Mouse (Mus musculus) stomach, postnatal 0 days (tissue): ENCODE measurements around the gene Slc35b1. TPM values are rescaled to one million over a fixed set of nuclear protein-coding genes. Genes with fewer than 3 reads are reported as not detected.

Experiments used
- ATAC-seq: fragments of 200-750 bp; cut with Nextera tagmentation; 2 replicates; pipeline ENCODE4 v1.8.0; 2017; ENCODE audit not compliant: low FRiP score, low TSS enrichment
- DNase-seq: peaks from one replicate; pipeline ENCODE4 v3.0.0-alpha.2; 2016; ENCODE audit warnings: low spot score
- H3K27ac ChIP-seq: fragments of 300-500 bp; sonication (generic); replicated peaks from 2 replicates; pipeline ENCODE4 v1.5.1; 2014; ENCODE audit warnings: mild to moderate bottlenecking, control low read depth
- H3K27me3 ChIP-seq: fragments of 300-500 bp; sonication (generic); 2 replicates; pipeline ENCODE4 v1.6.1; 2014; ENCODE audit warnings: low read length; ENCODE audit not compliant: control insufficient read depth, insufficient read depth
- H3K36me3 ChIP-seq: fragments of 300-500 bp; sonication (generic); 2 replicates; pipeline ENCODE4 v1.6.1; 2014; ENCODE audit warnings: low read length, mixed read lengths; ENCODE audit not compliant: control insufficient read depth, insufficient read depth
- H3K4me1 ChIP-seq: fragments of 300-500 bp; sonication (generic); replicated peaks from 2 replicates; pipeline ENCODE4 v1.6.1; 2014; ENCODE audit warnings: antibody characterized with exemption; ENCODE audit not compliant: control insufficient read depth, insufficient read depth
- H3K4me2 ChIP-seq: fragments of 300-500 bp; sonication (generic); replicated peaks from 2 replicates; pipeline ENCODE4 v1.6.1; 2014; ENCODE audit warnings: low read depth, mild to moderate bottlenecking, control low read depth, moderate library complexity
- H3K4me3 ChIP-seq: fragments of 300-500 bp; sonication (generic); 2 replicates; pipeline ENCODE4 v1.5.1; 2014; ENCODE audit warnings: low read depth, low read length, control low read depth
- H3K9ac ChIP-seq: fragments of 300-500 bp; sonication (generic); 2 replicates; pipeline ENCODE4 v1.6.1; 2014; ENCODE audit warnings: mild to moderate bottlenecking, low read length, control low read depth, mixed read lengths
- H3K9me3 ChIP-seq: fragments of 300-500 bp; sonication (generic); 2 replicates; pipeline ENCODE4 v1.6.1; 2016; ENCODE audit warnings: low read length; ENCODE audit not compliant: control insufficient read depth
- CTCF ChIP-seq: IDR thresholded peaks from 2 replicates; pipeline ENCODE4 v1.5.1; 2016; ENCODE audit warnings: antibody characterized with exemption, low read depth, mild to moderate bottlenecking, moderate library complexity
- EP300 ChIP-seq: optimal IDR thresholded peaks from 2 replicates; pipeline ENCODE3; 2016; ENCODE audit warnings: antibody characterized with exemption
- WGBS: fragments of 180-500 bp; shearing (Covaris S2); extraction: QIAGEN DNeasy Blood & Tissue Kit; methylation state at CpG from one replicate; pipeline ENCODE4 v1.1.7; 2014; 5-methylcytosine and 5-hydroxymethylcytosine counted together
- polyA plus RNA-seq: library from polyadenylated mRNA; unstranded; fragments of >200 nt; fragmentation: Nextera tagmentation; extraction: Ambion mirVana; gene quantifications from 2 replicates; pipeline ENCODE4 v1.2.1, GENCODE M21; 2015

Gene Slc35b1
- polyA plus RNA-seq, 1 experiment from 2014 or later: 110 TPM

DNA sequence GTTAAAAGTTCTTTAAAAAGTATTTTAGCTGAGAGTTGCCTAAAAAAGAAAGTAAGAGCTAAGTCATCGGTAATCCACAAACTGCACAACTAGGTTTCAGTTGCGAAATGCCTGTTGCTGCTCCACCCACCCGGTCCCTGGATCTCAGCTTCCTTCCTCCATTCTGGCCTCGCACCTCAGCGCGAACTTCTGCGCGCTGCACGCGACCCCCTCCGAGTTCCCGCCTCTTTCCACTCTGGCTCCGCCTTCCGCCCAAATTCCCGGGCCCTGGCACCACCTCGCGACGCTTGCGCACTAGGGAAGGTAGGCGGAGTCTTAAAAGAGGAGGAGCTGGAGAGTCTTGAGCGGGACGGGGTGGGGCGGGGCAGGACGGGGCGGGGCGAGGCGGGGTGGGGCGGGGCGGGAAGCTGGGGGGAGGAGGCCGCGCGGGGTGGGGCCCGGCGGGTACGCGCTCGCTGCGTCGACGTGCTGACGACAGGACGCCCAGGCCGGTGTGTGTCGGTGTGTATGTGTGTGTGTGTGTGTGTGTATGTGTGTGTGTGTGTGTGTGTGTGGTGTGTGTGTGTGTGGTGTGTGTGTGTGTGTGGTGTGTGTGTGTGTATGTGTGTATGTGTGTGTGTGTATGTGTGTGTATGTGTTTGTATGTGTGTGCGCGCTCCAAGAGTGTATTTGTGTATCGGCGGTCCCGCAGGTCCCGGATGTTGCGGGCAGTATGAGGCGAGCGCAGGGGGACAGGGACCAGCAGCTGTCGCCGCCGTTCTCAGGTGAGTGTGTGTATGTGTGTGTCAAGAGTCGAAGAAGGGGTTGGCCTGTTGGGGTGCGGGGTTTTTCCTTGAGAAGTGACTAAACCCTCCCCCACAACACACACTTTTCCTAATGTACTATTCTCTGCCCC, 29.4 kb downstream of the Slc35b1 start, which contains the start of gene Spop:
Gene Spop, plus strand, starts transcription at position 440 of the 895 bp plus-strand sequence.
- Histone ChIP-seq H3K4me3 (peak within 1 kb of the TSS; percentile 58), H3K27ac (peak within 1 kb of the TSS; percentile 93), H3K9ac (peak within 1 kb of the TSS; percentile 68), H3K36me3 (no peaks in the 10 kb centered on the region), H3K27me3 (no peaks in the 10 kb centered on the region), H3K4me1 (peaks cover 3% of the 10 kb centered on the region; the same call in 1 of the 2 replicates), H3K4me2 (peak within 1 kb of the TSS; percentile 69), H3K9me3 (no peaks in the 10 kb centered on the region)
- peak; percentile 92 for ATAC-seq
- peak; percentile 95 for DNase-seq
- TF ChIP-seq CTCF (no peak; the same call in 1 of the 2 replicates), EP300 (peak; percentile 42)
- 2% methylated on average over 48 of the region's 58 CpGs for WGBS

DNA sequence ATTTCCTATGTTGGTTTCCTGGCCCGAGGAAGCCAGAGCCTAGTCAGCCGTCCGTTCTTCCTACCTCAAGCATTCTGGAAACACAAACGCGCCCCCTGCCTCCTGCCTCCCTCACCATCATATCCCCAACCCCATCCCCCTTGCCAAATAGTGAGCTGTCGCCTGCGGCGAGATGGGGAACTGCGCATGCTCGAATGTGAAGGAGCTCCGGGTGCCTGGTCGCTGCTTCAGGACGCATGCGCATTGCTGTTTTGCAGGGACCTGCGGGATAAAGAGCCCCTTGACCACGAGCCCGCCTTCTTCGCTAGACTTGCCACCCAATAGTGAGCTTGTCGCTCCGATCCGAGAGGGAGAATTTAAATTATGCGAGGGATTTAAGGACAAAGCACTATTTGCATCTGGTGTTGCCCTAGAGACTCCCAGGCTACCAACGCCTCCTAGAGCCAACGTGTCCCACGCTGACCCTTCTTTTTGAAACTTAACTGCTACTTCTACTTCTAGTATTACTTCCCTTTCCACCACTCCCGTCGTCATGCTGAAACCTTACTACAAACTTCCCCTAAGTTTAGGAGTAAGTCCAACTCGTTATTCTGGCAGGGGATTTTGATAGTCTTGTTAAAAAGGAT, 30.2 kb downstream of the Slc35b1 start:
- Histone ChIP-seq H3K27me3 (no peaks in the 10 kb centered on the region), H3K4me1 (peaks cover 3% of the 10 kb centered on the region; the same call in 1 of the 2 replicates), H3K9me3 (no peaks in the 10 kb centered on the region), H3K4me3 (peak overlapping the region; percentile 58), H3K4me2 (peak overlapping the region; percentile 69), H3K36me3 (no peaks in the 10 kb centered on the region), H3K27ac (peak overlapping the region; percentile 93), H3K9ac (peak overlapping the region; percentile 68)
- ATAC-seq (peak; percentile 85), DNase-seq (peak; percentile 95)
- under 1% methylated on average over 28 of the region's 28 CpGs for WGBS
- TF ChIP-seq EP300 (no peak), CTCF (peak; percentile 70)

DNA sequence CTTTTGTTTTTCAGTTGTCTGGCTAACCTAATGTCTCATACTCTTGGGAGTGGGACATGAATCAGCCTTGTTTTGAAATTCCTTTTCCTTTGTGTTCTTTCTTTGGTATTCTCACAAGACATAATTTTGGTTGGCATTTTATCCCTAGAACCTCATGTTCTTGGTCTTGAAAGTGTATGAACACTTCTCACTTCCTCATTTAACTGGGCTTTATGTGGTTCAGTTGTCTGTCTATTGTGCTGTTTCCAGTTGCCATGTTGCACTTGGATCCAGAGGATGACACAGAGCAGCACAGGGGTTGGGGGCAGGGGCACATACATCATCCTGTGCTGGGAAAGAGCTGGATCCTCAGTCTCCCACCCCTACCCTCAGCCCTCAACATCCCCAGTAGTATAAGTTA, 31.4 kb downstream of the Slc35b1 start:
- H3K4me2 ChIP-seq: peak overlapping the region; percentile 69; the same call in 1 of the 2 replicates
- TF ChIP-seq EP300 (no peak), CTCF (no peak)
- H3K4me3 ChIP-seq: no peak overlapping the region
- no peaks in the 10 kb centered on the region for H3K27me3 ChIP-seq
- ATAC-seq: no peak
- no peak overlapping the region for H3K9ac ChIP-seq
- H3K27ac ChIP-seq: no peak overlapping the region
- DNase-seq: no peak
- peaks cover 3% of the 10 kb centered on the region; the same call in 1 of the 2 replicates for H3K4me1 ChIP-seq
- no peaks in the 10 kb centered on the region for H3K36me3 ChIP-seq
- no peaks in the 10 kb centered on the region for H3K9me3 ChIP-seq

DNA sequence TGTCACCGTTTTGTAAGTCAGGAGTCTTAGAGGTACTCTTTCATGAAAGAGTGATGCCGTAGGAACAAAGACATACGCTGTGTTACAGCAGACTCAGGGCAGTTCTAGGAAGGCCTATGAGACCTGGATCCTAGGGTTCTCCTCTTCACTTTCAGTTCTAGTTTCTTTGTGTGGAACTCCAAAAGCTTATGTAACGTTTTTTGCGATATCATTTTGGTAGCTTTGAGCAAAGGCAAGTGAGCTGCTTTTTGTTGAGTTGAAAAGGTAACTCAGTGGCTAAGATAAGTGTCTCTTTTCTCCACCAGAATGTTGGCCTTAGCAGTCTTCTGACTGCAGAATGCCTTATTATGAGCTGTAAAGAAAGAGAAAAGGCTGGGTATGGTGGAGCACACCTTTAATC, 32.8 kb downstream of the Slc35b1 start:
- Histone ChIP-seq H3K4me3 (no peak overlapping the region), H3K4me2 (no peak overlapping the region), H3K36me3 (no peaks in the 10 kb centered on the region), H3K27me3 (no peaks in the 10 kb centered on the region), H3K27ac (no peak overlapping the region), H3K9ac (no peak overlapping the region), H3K9me3 (no peaks in the 10 kb centered on the region), H3K4me1 (peaks cover 3% of the 10 kb centered on the region; the same call in 1 of the 2 replicates)
- ATAC-seq (no peak), DNase-seq (no peak)
- WGBS: 79% methylated on average over 5 of the region's 5 CpGs
- TF ChIP-seq EP300: no peak

DNA sequence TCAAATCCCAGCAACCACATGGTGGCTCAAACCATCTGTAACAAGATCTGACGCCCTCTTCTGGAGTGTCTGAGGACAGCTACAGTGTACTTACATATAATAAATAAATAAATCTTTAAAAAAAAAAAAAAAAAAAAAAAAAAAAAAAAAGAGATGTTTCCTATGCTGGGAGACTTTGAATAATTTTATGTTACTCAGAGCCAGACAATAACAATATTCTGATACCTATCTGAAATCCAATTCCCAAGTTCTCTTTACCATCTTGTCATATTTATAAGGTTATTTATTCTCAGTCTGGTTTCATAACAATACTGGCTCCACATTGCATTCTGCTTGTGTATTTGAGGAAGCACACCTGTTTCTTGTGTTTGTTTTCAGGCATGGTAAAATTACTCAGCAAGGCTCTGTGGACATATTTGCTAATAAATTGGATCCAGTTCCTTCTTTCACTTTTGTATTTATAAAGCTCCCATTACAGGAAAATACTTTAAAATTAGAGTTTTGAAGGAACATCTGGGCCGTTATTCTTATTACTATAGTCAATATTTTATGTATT, 36.5 kb downstream of the Slc35b1 start:
- H3K9ac ChIP-seq: no peak overlapping the region
- H3K4me3 ChIP-seq: no peak overlapping the region
- no peak for ATAC-seq
- H3K4me1 ChIP-seq: no peaks in the 10 kb centered on the region; the same call in 1 of the 2 replicates
- TF ChIP-seq CTCF: no peak
- TF ChIP-seq EP300: no peak
- 76% methylated on average over 2 of the region's 2 CpGs for WGBS
- no peaks in the 10 kb centered on the region for H3K9me3 ChIP-seq
- no peak overlapping the region for H3K27ac ChIP-seq
- no peak overlapping the region for H3K4me2 ChIP-seq
- H3K36me3 ChIP-seq: no peaks in the 10 kb centered on the region
- DNase-seq: no peak
- no peaks in the 10 kb centered on the region for H3K27me3 ChIP-seq
